Mouse (Mus musculus): ENCODE data around the gene Gm21861. TPM values are rescaled to one million over a fixed set of nuclear protein-coding genes. Genes with fewer than 3 reads are reported as not detected.
"Not testable (repeated sequence)": the region's sequence is repeated elsewhere in the genome, so short reads cannot be mapped to it uniquely, and the experiment has no call there.

Gm21861 gene
- total RNA-seq (2018; cell fraction: chromatin; rRNA removed) = not detected
- not detected for total RNA-seq (2018; cell fraction: cytosol; rRNA removed)
- total RNA-seq (2018; cell fraction: nucleus; rRNA removed) = not detected
- not detected in 3 replicates for polyA plus RNA-seq (2018)

GRCm38 (mm10) chrY:58814497-58814896, at the start of gene Gm21861:
Gene Gm21861, minus strand, starts transcription at chrY:58814597.
- H3K4me3 ChIP-seq (ENCODE audit: inconsistent target); H3K36me3 ChIP-seq (ENCODE audit: inconsistent target); H3K27ac ChIP-seq; H3K79me2 ChIP-seq (ENCODE audit: inconsistent target): not testable (repeated sequence)
- WGBS (ENCODE audit: missing documents) = no CpG with 5 or more reads among the region's 7 CpGs
